Mouse (Mus musculus): Measurements from ENCODE around the gene Dip2c. TPM values are rescaled to one million over a fixed set of nuclear protein-coding genes. Genes with fewer than 3 reads are reported as not detected.

The Dip2c gene
- polyA plus RNA-seq, 1 experiment from 2014 or later: 11.7 TPM

DNA sequence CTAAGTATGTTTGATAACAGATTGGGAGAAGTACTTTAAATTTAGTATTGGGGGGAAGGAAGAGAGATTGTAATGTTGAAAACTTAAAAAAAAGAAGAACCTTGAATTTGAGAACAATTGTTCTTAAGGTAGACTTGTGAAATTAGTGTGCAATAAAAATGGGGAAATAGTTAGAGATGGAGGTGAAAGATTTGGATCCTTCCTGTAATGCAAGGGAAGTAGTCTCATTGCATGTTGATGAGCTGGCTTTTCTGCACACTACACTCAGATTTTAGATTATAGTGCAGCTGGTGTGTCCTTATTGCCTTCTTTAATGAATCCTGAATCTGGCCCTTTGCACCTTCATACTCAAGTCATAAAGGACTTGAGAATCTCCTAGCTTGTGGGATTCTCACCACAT is 142.9 kb downstream of the Dip2c start:
- Histone ChIP-seq H3K4me3 (ENCODE audit: low read depth, low read length) (no peak overlapping the region), H3K9ac (ENCODE audit: low read depth, low read length) (no peak overlapping the region), H3K27me3 (replicated peaks; ENCODE audit: control insufficient read depth, insufficient read depth, low read length) (no peaks in the 10 kb centered on the region), H3K27ac (replicated peaks; ENCODE audit: low read depth, low read length) (no peak overlapping the region), H3K9me3 (ENCODE audit: control insufficient read depth, low read length) (no peaks in the 10 kb centered on the region), H3K4me2 (ENCODE audit: low read depth, low read length) (no peak overlapping the region), H3K4me1 (ENCODE audit: control insufficient read depth, insufficient read depth, low read length) (no peaks in the 10 kb centered on the region), H3K36me3 (ENCODE audit: control insufficient read depth, insufficient read depth, low read length) (no peaks in the 10 kb centered on the region)
- DNase-seq (ENCODE audit: low spot score) (no peak), ATAC-seq (ENCODE audit: low read depth) (no peak)

DNA sequence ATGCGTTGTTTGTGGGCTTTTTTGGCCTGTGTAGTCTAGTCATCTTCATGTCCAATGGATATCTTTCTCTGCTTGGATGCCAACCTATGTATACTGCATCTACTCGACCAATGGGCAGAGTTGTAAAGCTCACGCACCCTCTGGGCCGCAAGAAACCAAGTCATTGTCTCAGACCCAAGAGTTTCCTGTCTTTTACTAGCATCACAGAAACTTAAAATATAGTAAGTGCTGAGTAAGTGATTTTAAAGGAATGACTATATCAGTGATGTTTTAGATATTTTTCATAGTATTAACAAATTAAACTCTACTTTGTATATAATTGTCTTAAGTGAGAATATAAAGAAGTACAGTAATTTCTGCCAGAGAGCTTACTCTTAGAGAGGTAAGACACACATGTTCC is 145.6 kb downstream of the Dip2c start:
- DNase-seq (ENCODE audit: low spot score): no peak
- 93% methylated on average over 4 of the region's 4 CpGs for WGBS
- Histone ChIP-seq H3K4me1 (ENCODE audit: control insufficient read depth, insufficient read depth, low read length) (no peaks in the 10 kb centered on the region), H3K9me3 (ENCODE audit: control insufficient read depth, low read length) (no peaks in the 10 kb centered on the region), H3K4me3 (ENCODE audit: low read depth, low read length) (no peak overlapping the region), H3K9ac (ENCODE audit: low read depth, low read length) (no peak overlapping the region), H3K36me3 (ENCODE audit: control insufficient read depth, insufficient read depth, low read length) (no peaks in the 10 kb centered on the region), H3K4me2 (ENCODE audit: low read depth, low read length) (no peak overlapping the region), H3K27me3 (replicated peaks; ENCODE audit: control insufficient read depth, insufficient read depth, low read length) (no peaks in the 10 kb centered on the region), H3K27ac (replicated peaks; ENCODE audit: low read depth, low read length) (no peak overlapping the region)
- no peak for ATAC-seq (ENCODE audit: low read depth)

DNA sequence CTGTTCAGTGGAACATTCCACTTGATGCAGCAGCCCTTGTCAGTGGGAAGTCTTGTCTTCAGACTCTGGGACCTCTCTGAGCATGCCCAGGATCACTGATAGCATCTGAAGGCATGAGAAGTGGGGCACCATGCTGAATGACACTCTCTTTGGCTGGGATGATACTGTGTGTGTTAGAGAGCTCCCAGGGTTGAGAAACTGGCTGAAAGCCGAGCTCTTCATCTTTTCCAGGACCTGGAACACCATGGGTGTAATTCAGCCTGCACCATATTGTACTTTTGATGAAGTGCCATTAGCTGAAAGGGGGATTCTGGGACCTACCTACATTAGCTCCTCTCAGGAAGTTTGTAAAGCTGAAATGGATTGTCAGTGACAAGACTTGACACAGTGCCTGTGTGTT is 146.5 kb downstream of the Dip2c start:
- Histone ChIP-seq H3K9ac (ENCODE audit: low read depth, low read length) (no peak overlapping the region), H3K36me3 (ENCODE audit: control insufficient read depth, insufficient read depth, low read length) (no peaks in the 10 kb centered on the region), H3K27me3 (replicated peaks; ENCODE audit: control insufficient read depth, insufficient read depth, low read length) (no peaks in the 10 kb centered on the region), H3K4me3 (ENCODE audit: low read depth, low read length) (no peak overlapping the region), H3K9me3 (ENCODE audit: control insufficient read depth, low read length) (no peaks in the 10 kb centered on the region), H3K4me2 (ENCODE audit: low read depth, low read length) (no peak overlapping the region), H3K4me1 (ENCODE audit: control insufficient read depth, insufficient read depth, low read length) (no peaks in the 10 kb centered on the region), H3K27ac (replicated peaks; ENCODE audit: low read depth, low read length) (no peak overlapping the region)
- 38% methylated on average over 1 of the region's 1 CpGs for WGBS
- DNase-seq (ENCODE audit: low spot score) (no peak), ATAC-seq (ENCODE audit: low read depth) (no peak)

DNA sequence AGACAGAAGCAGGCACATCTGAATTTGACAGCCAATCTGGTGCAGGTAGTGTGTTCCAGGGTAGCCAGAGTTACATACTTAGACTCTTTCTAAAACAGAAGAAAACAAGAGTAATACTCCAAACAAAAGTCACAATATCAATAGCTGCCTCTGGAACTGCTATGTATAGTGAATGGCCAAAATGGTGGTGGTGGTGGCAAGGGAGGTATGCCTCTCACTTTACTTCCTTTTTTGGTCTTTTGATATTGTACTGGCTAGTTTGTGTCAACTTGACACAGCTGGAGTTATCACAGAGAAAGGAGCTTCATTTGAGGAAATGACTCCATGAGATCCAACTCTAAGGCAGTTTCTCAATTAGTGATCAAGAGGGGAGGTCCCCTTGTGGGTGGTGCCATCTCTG is 148.1 kb downstream of the Dip2c start:
- ATAC-seq (ENCODE audit: low read depth) (no peak), DNase-seq (ENCODE audit: low spot score) (no peak)
- Histone ChIP-seq H3K9me3 (ENCODE audit: control insufficient read depth, low read length) (no peaks in the 10 kb centered on the region), H3K27ac (replicated peaks; ENCODE audit: low read depth, low read length) (no peak overlapping the region), H3K4me2 (ENCODE audit: low read depth, low read length) (no peak overlapping the region), H3K27me3 (replicated peaks; ENCODE audit: control insufficient read depth, insufficient read depth, low read length) (no peaks in the 10 kb centered on the region), H3K4me1 (ENCODE audit: control insufficient read depth, insufficient read depth, low read length) (no peaks in the 10 kb centered on the region), H3K9ac (ENCODE audit: low read depth, low read length) (no peak overlapping the region), H3K36me3 (ENCODE audit: control insufficient read depth, insufficient read depth, low read length) (no peaks in the 10 kb centered on the region), H3K4me3 (ENCODE audit: low read depth, low read length) (no peak overlapping the region)

DNA sequence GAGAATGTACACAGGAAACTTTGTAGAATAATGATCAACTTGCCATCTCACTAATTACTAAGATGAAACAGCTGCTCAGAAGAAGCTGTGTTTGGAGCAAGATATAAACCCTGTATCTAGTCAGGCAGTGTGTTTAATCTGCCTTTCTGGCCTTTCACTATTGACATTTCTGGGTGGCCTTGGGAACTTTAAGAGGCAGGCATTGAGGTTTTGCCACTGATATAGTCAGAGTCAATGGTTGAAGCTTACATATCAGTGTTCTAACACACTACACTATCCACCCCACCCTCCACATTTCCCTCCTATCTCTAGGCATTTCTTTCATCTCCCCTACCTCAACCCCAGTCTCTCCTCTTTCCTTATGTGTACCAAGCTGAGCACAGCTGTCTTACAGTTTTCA is 149.9 kb downstream of the Dip2c start:
- no peak overlapping the region for H3K4me3 ChIP-seq (ENCODE audit: low read depth, low read length)
- no peak overlapping the region for H3K9ac ChIP-seq (ENCODE audit: low read depth, low read length)
- no peaks in the 10 kb centered on the region for H3K36me3 ChIP-seq (ENCODE audit: control insufficient read depth, insufficient read depth, low read length)
- H3K27ac ChIP-seq (replicated peaks; ENCODE audit: low read depth, low read length): no peak overlapping the region
- no peaks in the 10 kb centered on the region for H3K4me1 ChIP-seq (ENCODE audit: control insufficient read depth, insufficient read depth, low read length)
- H3K27me3 ChIP-seq (replicated peaks; ENCODE audit: control insufficient read depth, insufficient read depth, low read length): no peaks in the 10 kb centered on the region
- ATAC-seq (ENCODE audit: low read depth) (no peak), DNase-seq (ENCODE audit: low spot score) (no peak)
- H3K4me2 ChIP-seq (ENCODE audit: low read depth, low read length): no peak overlapping the region
- H3K9me3 ChIP-seq (ENCODE audit: control insufficient read depth, low read length): no peaks in the 10 kb centered on the region

DNA sequence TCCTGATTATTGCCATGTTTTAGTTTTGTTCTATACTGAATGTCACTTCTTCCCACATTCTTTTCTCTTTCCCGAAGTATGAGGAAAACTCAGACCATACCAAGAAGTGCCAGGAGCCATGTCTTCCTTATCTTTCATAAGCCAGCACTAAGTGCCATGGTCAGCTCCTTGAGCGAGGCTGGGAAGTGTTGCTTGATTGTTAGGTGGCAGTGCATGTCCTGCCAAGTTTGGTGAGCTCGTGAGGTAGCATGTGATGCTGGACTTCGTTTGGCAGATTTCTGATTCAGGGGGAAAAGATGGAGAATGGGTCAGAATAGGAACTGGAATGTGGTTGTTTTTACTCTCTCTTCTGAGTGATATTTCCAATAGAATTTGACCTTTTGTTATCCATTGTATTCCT is 150.5 kb downstream of the Dip2c start:
- Histone ChIP-seq H3K27me3 (replicated peaks; ENCODE audit: control insufficient read depth, insufficient read depth, low read length) (no peaks in the 10 kb centered on the region), H3K36me3 (ENCODE audit: control insufficient read depth, insufficient read depth, low read length) (no peaks in the 10 kb centered on the region), H3K27ac (replicated peaks; ENCODE audit: low read depth, low read length) (no peak overlapping the region), H3K4me3 (ENCODE audit: low read depth, low read length) (no peak overlapping the region), H3K9me3 (ENCODE audit: control insufficient read depth, low read length) (no peaks in the 10 kb centered on the region), H3K9ac (ENCODE audit: low read depth, low read length) (no peak overlapping the region), H3K4me1 (ENCODE audit: control insufficient read depth, insufficient read depth, low read length) (no peaks in the 10 kb centered on the region), H3K4me2 (ENCODE audit: low read depth, low read length) (no peak overlapping the region)
- ATAC-seq (ENCODE audit: low read depth) (no peak), DNase-seq (ENCODE audit: low spot score) (no peak)
- WGBS: 79% methylated on average over 4 of the region's 4 CpGs

DNA sequence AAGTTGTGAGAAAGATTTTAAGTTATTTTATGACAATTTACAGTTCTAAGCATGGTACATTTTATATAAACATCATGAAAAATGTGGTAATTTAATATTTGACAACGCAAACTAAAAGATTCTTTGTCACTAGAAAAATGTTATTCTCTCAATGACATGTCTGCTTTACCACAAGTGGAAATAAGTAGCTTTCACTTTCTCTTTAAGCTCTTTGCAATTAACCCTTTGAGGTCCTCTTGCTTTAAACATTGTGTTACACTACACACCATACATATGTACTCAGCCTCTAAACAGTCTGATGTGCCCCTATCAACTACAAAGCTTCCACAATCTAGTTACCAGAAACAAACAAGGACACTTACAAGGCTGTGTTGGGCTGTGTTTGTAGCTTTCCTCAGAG is 153.6 kb downstream of the Dip2c start:
- no peak overlapping the region for H3K27ac ChIP-seq (replicated peaks; ENCODE audit: low read depth, low read length)
- no peak overlapping the region for H3K9ac ChIP-seq (ENCODE audit: low read depth, low read length)
- DNase-seq (ENCODE audit: low spot score) (no peak), ATAC-seq (ENCODE audit: low read depth) (no peak)
- 60% methylated on average over 1 of the region's 1 CpGs for WGBS
- no peaks in the 10 kb centered on the region for H3K4me1 ChIP-seq (ENCODE audit: control insufficient read depth, insufficient read depth, low read length)
- no peaks in the 10 kb centered on the region for H3K27me3 ChIP-seq (replicated peaks; ENCODE audit: control insufficient read depth, insufficient read depth, low read length)
- no peaks in the 10 kb centered on the region for H3K9me3 ChIP-seq (ENCODE audit: control insufficient read depth, low read length)
- no peaks in the 10 kb centered on the region for H3K36me3 ChIP-seq (ENCODE audit: control insufficient read depth, insufficient read depth, low read length)
- H3K4me3 ChIP-seq (ENCODE audit: low read depth, low read length): no peak overlapping the region
- H3K4me2 ChIP-seq (ENCODE audit: low read depth, low read length): no peak overlapping the region

DNA sequence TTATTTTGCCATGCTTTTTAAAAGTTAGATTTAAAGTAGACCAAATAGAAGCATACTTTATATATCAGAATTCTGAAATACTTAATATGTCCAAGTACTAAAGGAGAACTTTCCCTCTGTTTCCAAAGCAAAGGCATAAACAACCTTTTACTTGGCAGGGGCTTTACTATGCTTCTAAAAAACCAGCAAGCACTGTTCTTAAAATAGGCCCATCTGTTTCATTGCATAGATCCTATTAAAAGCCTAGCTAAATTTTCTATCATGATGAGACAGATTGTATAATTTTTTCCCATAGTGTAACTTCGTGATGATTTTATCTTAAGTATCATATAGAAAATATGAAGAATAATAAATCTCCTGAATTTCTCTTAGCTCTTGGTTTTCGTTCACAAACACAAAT is 154.4 kb downstream of the Dip2c start:
- Histone ChIP-seq H3K4me1 (ENCODE audit: control insufficient read depth, insufficient read depth, low read length) (no peaks in the 10 kb centered on the region), H3K4me2 (ENCODE audit: low read depth, low read length) (no peak overlapping the region), H3K9ac (ENCODE audit: low read depth, low read length) (no peak overlapping the region), H3K27me3 (replicated peaks; ENCODE audit: control insufficient read depth, insufficient read depth, low read length) (no peaks in the 10 kb centered on the region), H3K36me3 (ENCODE audit: control insufficient read depth, insufficient read depth, low read length) (no peaks in the 10 kb centered on the region), H3K4me3 (ENCODE audit: low read depth, low read length) (no peak overlapping the region), H3K9me3 (ENCODE audit: control insufficient read depth, low read length) (no peaks in the 10 kb centered on the region), H3K27ac (replicated peaks; ENCODE audit: low read depth, low read length) (no peak overlapping the region)
- ATAC-seq (ENCODE audit: low read depth) (no peak), DNase-seq (ENCODE audit: low spot score) (no peak)
- 94% methylated on average over 2 of the region's 2 CpGs for WGBS

DNA sequence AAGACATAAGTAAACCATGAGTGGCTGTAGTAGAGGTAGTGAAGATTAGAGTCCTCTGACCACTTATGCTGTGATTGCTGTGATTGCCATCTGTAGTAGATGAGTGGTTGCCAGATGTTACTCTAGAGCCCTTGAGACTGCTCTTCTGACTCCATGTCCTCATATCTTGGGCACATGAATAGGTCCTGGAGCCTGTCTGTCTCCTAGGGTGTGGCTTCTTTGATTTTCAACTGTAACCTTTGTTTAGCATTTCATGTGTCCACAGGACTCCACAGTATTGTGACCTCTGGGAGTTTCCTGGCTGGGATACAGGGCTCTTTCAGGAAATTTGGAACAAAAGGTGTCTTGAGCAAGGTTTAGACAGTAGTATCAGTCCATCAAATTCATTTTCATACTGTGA is 155.1 kb downstream of the Dip2c start:
- Histone ChIP-seq H3K36me3 (ENCODE audit: control insufficient read depth, insufficient read depth, low read length) (no peaks in the 10 kb centered on the region), H3K9me3 (ENCODE audit: control insufficient read depth, low read length) (no peaks in the 10 kb centered on the region), H3K9ac (ENCODE audit: low read depth, low read length) (no peak overlapping the region), H3K4me2 (ENCODE audit: low read depth, low read length) (no peak overlapping the region), H3K27me3 (replicated peaks; ENCODE audit: control insufficient read depth, insufficient read depth, low read length) (no peaks in the 10 kb centered on the region), H3K4me3 (ENCODE audit: low read depth, low read length) (no peak overlapping the region), H3K4me1 (ENCODE audit: control insufficient read depth, insufficient read depth, low read length) (no peaks in the 10 kb centered on the region), H3K27ac (replicated peaks; ENCODE audit: low read depth, low read length) (no peak overlapping the region)
- no peak for DNase-seq (ENCODE audit: low spot score)
- ATAC-seq (ENCODE audit: low read depth): no peak

Data from embryonic facial prominence, embryonic 14.5 days (tissue).